Mouse (Mus musculus): ENCODE data around the gene Twsg1. TPM values are rescaled to one million over a fixed set of nuclear protein-coding genes. Genes with fewer than 3 reads are reported as not detected.

Gene Twsg1
- polyA plus RNA-seq, 1 experiment, result 21.0 TPM

DNA sequence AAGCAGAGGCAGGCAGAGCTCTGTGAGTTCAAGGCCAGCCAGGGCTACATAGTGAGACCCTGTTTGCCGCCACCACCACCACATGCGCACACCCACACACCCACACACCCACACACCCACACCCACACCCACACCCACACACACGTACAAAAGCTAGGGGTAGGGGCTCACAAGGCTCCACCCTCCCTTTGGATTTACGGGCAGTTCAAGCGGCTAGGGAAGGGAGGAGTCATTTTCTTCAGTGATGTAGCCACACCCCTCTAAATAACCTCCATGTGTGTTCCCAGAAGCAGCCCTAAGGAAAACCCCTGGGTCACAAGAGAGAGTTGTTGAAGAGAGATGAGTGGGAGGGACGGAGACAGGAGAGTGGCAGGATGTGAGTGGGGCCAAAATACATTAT is 74.0 kb downstream of the Twsg1 start:
- H3K4me1 ChIP-seq (ENCODE audit: control insufficient read depth, insufficient read depth, insufficient read length, low read length), result peaks cover 9% of the 10 kb centered on the region
- no peak overlapping the region for H3K27ac ChIP-seq (ENCODE audit: insufficient read depth, low read depth, low read length)
- H3K27me3 ChIP-seq (ENCODE audit: control insufficient read depth, insufficient read depth, low read length), result no peaks in the 10 kb centered on the region
- H3K36me3 ChIP-seq (ENCODE audit: control insufficient read depth, insufficient read depth, low read length), result no peaks in the 10 kb centered on the region
- TF ChIP-seq POLR2A (IDR thresholded peaks at IDR 0.05; ENCODE audit: low read depth, low read length) (no peak), CTCF (IDR thresholded peaks at IDR 0.05; ENCODE audit: extremely low read depth, insufficient read length, insufficient replicate concordance, low read depth, low read length) (no peak)
- WGBS, result 55% methylated on average over 6 of the region's 6 CpGs
- H3K4me3 ChIP-seq (ENCODE audit: low read depth, low read length), result no peak overlapping the region

DNA sequence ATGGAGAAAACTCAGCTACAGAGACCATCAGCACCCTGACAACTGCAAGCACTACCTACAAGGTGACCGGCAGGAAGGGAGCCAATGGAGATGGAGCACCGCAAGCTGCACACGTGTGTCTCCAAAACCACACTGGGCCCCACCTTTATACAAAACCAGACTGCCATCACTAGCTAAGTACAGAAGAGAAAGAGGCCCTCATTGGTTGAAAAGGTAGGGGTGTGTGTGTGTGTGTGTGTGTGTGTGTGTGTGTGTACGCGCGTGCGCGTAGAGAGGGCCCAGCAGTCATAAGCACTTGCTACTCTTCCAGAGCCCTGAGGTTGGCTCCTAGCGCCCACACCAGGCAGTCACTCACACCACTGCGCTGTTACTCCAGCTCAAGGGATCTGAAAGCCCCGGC is 77.2 kb downstream of the Twsg1 start:
- TF ChIP-seq CTCF (IDR thresholded peaks at IDR 0.05; ENCODE audit: extremely low read depth, insufficient read length, insufficient replicate concordance, low read depth, low read length) (no peak), POLR2A (IDR thresholded peaks at IDR 0.05; ENCODE audit: low read depth, low read length) (no peak)
- Histone ChIP-seq H3K36me3 (ENCODE audit: control insufficient read depth, insufficient read depth, low read length) (no peaks in the 10 kb centered on the region), H3K27me3 (ENCODE audit: control insufficient read depth, insufficient read depth, low read length) (no peaks in the 10 kb centered on the region), H3K27ac (ENCODE audit: insufficient read depth, low read depth, low read length) (no peak overlapping the region), H3K4me3 (ENCODE audit: low read depth, low read length) (no peak overlapping the region), H3K4me1 (ENCODE audit: control insufficient read depth, insufficient read depth, insufficient read length, low read length) (peaks cover 8% of the 10 kb centered on the region)
- WGBS, result 91% methylated on average over 11 of the region's 11 CpGs

DNA sequence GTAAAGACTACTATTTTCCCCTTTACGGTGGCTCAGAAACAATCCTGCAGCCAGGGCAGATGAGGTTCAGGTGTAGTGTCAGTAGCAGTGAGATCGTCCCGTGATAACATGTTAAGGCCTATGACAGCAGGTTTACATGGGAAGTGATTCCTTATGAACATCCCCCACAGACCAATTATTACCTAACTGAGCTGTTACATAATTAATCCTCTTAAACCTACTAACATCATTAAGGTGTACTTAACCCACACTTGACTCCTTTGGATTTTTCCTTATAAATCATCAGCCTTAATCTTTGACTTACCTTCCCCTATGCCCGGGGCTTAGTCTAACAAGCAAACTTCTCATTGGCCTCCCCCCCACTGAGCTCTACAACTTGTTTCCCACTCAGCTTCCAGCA is 77.9 kb downstream of the Twsg1 start:
- no peak overlapping the region for H3K27ac ChIP-seq (ENCODE audit: insufficient read depth, low read depth, low read length)
- H3K4me3 ChIP-seq (ENCODE audit: low read depth, low read length), result no peak overlapping the region
- no peaks in the 10 kb centered on the region for H3K27me3 ChIP-seq (ENCODE audit: control insufficient read depth, insufficient read depth, low read length)
- TF ChIP-seq CTCF (IDR thresholded peaks at IDR 0.05; ENCODE audit: extremely low read depth, insufficient read length, insufficient replicate concordance, low read depth, low read length), result no peak
- TF ChIP-seq POLR2A (IDR thresholded peaks at IDR 0.05; ENCODE audit: low read depth, low read length), result no peak
- H3K4me1 ChIP-seq (ENCODE audit: control insufficient read depth, insufficient read depth, insufficient read length, low read length), result peaks cover 8% of the 10 kb centered on the region
- WGBS, result 88% methylated on average over 4 of the region's 4 CpGs
- no peaks in the 10 kb centered on the region for H3K36me3 ChIP-seq (ENCODE audit: control insufficient read depth, insufficient read depth, low read length)

DNA sequence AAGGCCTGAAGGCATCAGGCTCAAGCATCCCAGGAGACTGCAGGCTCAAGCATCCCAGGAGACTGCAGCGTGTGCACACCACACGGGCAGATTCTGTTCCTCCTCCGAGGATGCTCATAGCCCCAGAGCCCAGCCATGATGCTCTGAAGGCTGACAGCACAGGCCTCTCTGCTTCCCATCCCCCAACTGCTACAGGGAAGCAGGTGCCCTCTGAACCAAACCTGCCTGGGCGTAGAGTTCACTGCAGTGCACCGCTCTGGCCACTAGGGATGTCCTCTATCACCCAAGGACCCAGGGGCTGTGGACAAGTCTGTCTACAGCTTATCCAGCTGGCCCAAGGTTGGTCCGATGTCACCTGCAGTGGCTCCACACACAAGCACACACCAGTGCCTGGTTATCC is 78.4 kb downstream of the Twsg1 start:
- Histone ChIP-seq H3K36me3 (ENCODE audit: control insufficient read depth, insufficient read depth, low read length) (no peaks in the 10 kb centered on the region), H3K27me3 (ENCODE audit: control insufficient read depth, insufficient read depth, low read length) (no peaks in the 10 kb centered on the region), H3K4me3 (ENCODE audit: low read depth, low read length) (no peak overlapping the region), H3K27ac (ENCODE audit: insufficient read depth, low read depth, low read length) (no peak overlapping the region), H3K4me1 (ENCODE audit: control insufficient read depth, insufficient read depth, insufficient read length, low read length) (peaks cover 8% of the 10 kb centered on the region)
- 46% methylated on average over 6 of the region's 6 CpGs for WGBS
- TF ChIP-seq CTCF (IDR thresholded peaks at IDR 0.05; ENCODE audit: extremely low read depth, insufficient read length, insufficient replicate concordance, low read depth, low read length) (peak; percentile 58; the same call in 1 of the 2 replicates), POLR2A (IDR thresholded peaks at IDR 0.05; ENCODE audit: low read depth, low read length) (no peak)

DNA sequence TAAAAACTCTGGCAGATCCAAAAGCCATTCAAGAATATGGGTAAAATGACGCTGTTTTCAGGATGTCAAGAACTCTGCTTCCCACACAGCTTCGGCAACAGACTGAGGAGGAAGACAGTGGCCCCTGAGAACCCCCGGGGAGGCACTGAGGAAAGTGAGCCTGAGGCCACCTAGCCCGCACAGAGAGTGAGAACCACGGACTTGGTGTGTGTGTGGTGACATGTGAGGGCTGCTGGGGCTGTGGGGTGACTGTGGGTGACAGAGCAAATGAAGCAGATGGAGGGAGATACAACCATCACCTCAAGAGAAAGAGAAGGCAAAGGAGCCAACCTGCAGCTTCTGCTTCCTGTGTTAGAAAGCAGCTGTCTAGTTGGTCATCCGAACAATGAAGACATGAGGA is 79.0 kb downstream of the Twsg1 start:
- WGBS, result 73% methylated on average over 6 of the region's 6 CpGs
- H3K27me3 ChIP-seq (ENCODE audit: control insufficient read depth, insufficient read depth, low read length), result no peaks in the 10 kb centered on the region

More for the DNA sequence above, 79.0 kb downstream of the Twsg1 start:
- Histone ChIP-seq H3K4me3 (ENCODE audit: low read depth, low read length) (no peak overlapping the region), H3K27ac (ENCODE audit: insufficient read depth, low read depth, low read length) (no peak overlapping the region), H3K4me1 (ENCODE audit: control insufficient read depth, insufficient read depth, insufficient read length, low read length) (peaks cover 8% of the 10 kb centered on the region), H3K36me3 (ENCODE audit: control insufficient read depth, insufficient read depth, low read length) (no peaks in the 10 kb centered on the region)
- TF ChIP-seq POLR2A (IDR thresholded peaks at IDR 0.05; ENCODE audit: low read depth, low read length) (no peak), CTCF (IDR thresholded peaks at IDR 0.05; ENCODE audit: extremely low read depth, insufficient read length, insufficient replicate concordance, low read depth, low read length) (no peak)

Other genes with a start within 250 kb of the Twsg1 start
- gene Rab31, start 178.5 kb downstream of the Twsg1 start, polyA plus RNA-seq (2012; rRNA removed), result 4.6 and 7.8 TPM in 2 replicates
- gene Ppp4r1, start 168.7 kb downstream of the Twsg1 start, polyA plus RNA-seq (2012; rRNA removed), result 26.2 and 57.7 TPM in 2 replicates
- gene Ralbp1, start 65.4 kb downstream of the Twsg1 start, polyA plus RNA-seq (2012; rRNA removed), result 17.5 and 34.1 TPM in 2 replicates
- gene Ankrd12, start 125.9 kb upstream of the Twsg1 start, polyA plus RNA-seq (2012; rRNA removed), result 0.91 and 2.0 TPM in 2 replicates
- 17.0 and 28.7 TPM in 2 replicates for gene Ndufv2, start 150.3 kb upstream of the Twsg1 start, polyA plus RNA-seq (2012; rRNA removed)
- gene Washc1, start 160.3 kb upstream of the Twsg1 start, polyA plus RNA-seq (2012; rRNA removed), result 11.6 and 32.3 TPM in 2 replicates
- 2.1 and 2.7 TPM in 2 replicates for gene Ddx11, start 172.3 kb upstream of the Twsg1 start, polyA plus RNA-seq (2012; rRNA removed)